Mouse (Mus musculus): Measurements from ENCODE around the gene Auh.
A peak's percentile ranks its signal among the peaks of the same experiment; 100 is the strongest.

DNA sequence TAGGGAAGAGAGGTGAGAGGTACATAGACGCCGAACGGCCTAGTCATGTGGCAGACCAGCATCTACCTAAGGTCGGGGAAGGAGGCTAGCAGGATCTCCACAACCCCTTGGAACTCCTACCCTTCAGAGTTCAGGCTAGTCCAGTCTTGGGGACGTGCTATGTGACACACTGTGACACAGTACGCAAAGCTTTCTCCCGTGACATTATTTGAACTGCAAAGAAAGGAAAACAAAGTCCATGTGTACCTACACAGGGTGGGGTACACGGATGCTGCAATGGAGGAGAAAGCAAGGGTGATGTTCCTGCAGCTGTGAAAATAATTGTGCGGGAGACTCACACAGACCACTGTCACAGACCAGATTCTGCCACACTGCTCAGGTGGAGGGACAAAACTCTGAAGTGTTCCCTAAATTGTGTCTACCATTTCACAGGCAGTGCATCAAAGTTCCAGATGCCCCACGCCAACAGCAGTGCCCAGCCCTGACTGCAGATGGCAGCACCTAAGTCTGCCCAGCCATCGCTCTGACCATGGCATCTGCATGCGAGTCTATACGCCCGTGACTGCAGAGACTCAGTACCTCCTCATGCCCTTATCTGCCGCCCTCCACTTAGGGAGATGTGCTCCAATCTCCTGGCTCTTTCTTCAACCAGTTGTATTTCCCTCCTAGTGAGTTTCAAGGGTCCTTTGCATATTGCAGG lies 79.3 kb downstream of the Auh start:
- TF ChIP-seq CTCF (IDR thresholded peaks at IDR 0.05; ENCODE audit: low read depth, low read length) (peak; percentile 30), POLR2A (IDR thresholded peaks at IDR 0.05; ENCODE audit: insufficient read depth, low read length) (no peak)

All from ES-Bruce4 (cell line).